Mouse (Mus musculus) monocyte, adult 5-6 weeks (primary cell): ENCODE measurements around the gene Bub1. TPM values are rescaled to one million over a fixed set of nuclear protein-coding genes. Genes with fewer than 3 reads are reported as not detected.

Source experiments
- ATAC-seq: fragments of 153-309, 156-312 bp; replicated peaks from 2 replicates; pipeline ENCODE4 v1.8.0; 2017; ENCODE audit warnings: mild to moderate bottlenecking; ENCODE audit not compliant: low TSS enrichment, insufficient number of reproducible peaks, severe bottlenecking, poor library complexity, low FRiP score
- total RNA-seq: library from RNA; stranded (forward); fragments of 200-1000, 200-491, 200-594 nt; gene quantifications from 3 replicates; pipeline ENCODE4 v1.2.3, GENCODE M21; 2017

Gene Bub1
- 0.32 to 2.3 TPM (median 0.68 TPM) in 3 replicates for total RNA-seq

GRCm38 (mm10) chr2:127831401-127832102 is at the start of gene Bub1:
TSS of gene Bub1 (minus strand) at chr2:127831865.
- peak; percentile 96 for ATAC-seq

- ATAC-seq = no peak
Measured at GRCm38 (mm10) chr2:127881063-127881462, 49.4 kb upstream of the Bub1 start.

- ATAC-seq = no peak
Measured at GRCm38 (mm10) chr2:127864381-127864780, 32.7 kb upstream of the Bub1 start.

GRCm38 (mm10) chr2:127854332-127854991 is 22.8 kb upstream of the Bub1 start:
- ATAC-seq = no peak

- no peak for ATAC-seq
Measured at GRCm38 (mm10) chr2:127850371-127850770, 18.7 kb upstream of the Bub1 start.

- ATAC-seq = no peak
Measured at GRCm38 (mm10) chr2:127846571-127846970, 14.9 kb upstream of the Bub1 start.

- no peak for ATAC-seq
Measured at GRCm38 (mm10) chr2:127846008-127846407, 14.3 kb upstream of the Bub1 start.

- peak; percentile 53; the same call in 1 of the 2 replicates for ATAC-seq
Measured at GRCm38 (mm10) chr2:127845346-127845982, 13.8 kb upstream of the Bub1 start.

- ATAC-seq = no peak
Measured at GRCm38 (mm10) chr2:127842421-127842820, 10.8 kb upstream of the Bub1 start.

GRCm38 (mm10) chr2:127841402-127841801 is 9.7 kb upstream of the Bub1 start:
- ATAC-seq = no peak

- no peak for ATAC-seq
Measured at GRCm38 (mm10) chr2:127839425-127839824, 7.8 kb upstream of the Bub1 start.

GRCm38 (mm10) chr2:127838576-127838975 is 6.9 kb upstream of the Bub1 start, which contains the start of gene Acoxl:
TSS of gene Acoxl (plus strand) at chr2:127838876.
- ATAC-seq = no peak

- no peak for ATAC-seq
Measured at GRCm38 (mm10) chr2:127832833-127833190, 1.1 kb upstream of the Bub1 start.

- peak; percentile 41 for ATAC-seq
Measured at GRCm38 (mm10) chr2:127832103-127832832, 603 bp upstream of the Bub1 start.

GRCm38 (mm10) chr2:127791919-127792603 is 39.6 kb downstream of the Bub1 start, which contains the start of gene Mtln:
TSS of gene Mtln (minus strand) at chr2:127792488.
- ATAC-seq = peak; percentile 87

- ATAC-seq = no peak
Measured at GRCm38 (mm10) chr2:127789651-127790270, 41.9 kb downstream of the Bub1 start.

GRCm38 (mm10) chr2:127789138-127789537 is 42.5 kb downstream of the Bub1 start:
- ATAC-seq = no peak

- peak; percentile 74 for ATAC-seq
Measured at GRCm38 (mm10) chr2:127788440-127789116, 43.1 kb downstream of the Bub1 start, which contains the start of gene Nphp1. TSS of gene Nphp1 (minus strand) at chr2:127788897.
